Mouse (Mus musculus): ENCODE data around the gene Stmn3. TPM values are rescaled to one million over a fixed set of nuclear protein-coding genes. Genes with fewer than 3 reads are reported as not detected.
A peak's percentile ranks its signal among the peaks of the same experiment; 100 is the strongest.
"Not testable (repeated sequence)": the region's sequence is repeated elsewhere in the genome, so short reads cannot be mapped to it uniquely, and the experiment has no call there.

Stmn3 gene
- polyA plus RNA-seq, 1 experiment: 2.4 TPM

DNA sequence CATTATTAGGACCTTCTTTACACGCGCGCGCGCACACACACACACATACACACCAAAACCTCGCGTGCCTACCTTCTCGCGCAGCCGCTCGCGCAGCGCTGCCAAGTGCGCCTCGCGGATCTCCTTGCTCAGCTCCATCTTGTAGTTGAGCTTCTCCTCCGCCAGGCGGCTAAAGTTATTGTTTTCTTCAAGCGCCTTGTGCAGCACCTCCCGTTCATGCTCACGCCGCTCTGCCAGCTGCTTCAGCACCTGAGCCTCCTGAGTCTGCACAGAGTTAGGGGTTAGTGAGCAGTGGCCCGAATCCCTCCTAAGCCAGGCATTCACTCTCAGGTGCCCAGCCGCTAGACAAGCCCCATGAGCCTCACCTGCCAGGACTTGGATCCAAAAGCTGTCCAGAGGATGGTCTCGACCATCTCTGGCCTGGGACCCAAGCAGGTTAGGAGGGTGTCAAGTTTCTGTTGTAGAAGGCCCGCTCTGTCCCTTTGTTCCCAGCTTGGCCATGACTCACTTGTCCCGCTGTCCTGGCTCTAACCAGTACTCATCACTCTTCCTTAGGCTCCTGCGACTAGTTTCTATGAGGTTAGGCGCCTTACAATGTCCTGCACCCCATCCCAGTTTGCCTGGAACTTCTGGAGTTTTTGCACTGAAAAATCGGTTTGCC is 7.0 kb downstream of the Stmn3 start:
- H3K36me3 ChIP-seq (ENCODE audit: control insufficient read depth, insufficient read depth, low read length): no peaks in the 10 kb centered on the region
- no peak overlapping the region for H3K4me3 ChIP-seq (ENCODE audit: insufficient read depth, low read depth, low read length)
- WGBS: 14% methylated on average over 30 of the region's 30 CpGs
- no peaks in the 10 kb centered on the region; the same call in 1 of the 2 replicates for H3K4me1 ChIP-seq (ENCODE audit: control insufficient read depth, insufficient read depth, low read length)
- no peaks in the 10 kb centered on the region for H3K27me3 ChIP-seq (replicated peaks; ENCODE audit: control insufficient read depth, insufficient read depth, low read length)
- H3K27ac ChIP-seq (ENCODE audit: insufficient read depth, low read depth, low read length): no peak overlapping the region
- TF ChIP-seq POLR2A (IDR thresholded peaks at IDR 0.05; ENCODE audit: low read depth, low read length) (no peak), CTCF (conservative IDR thresholded peaks at IDR 0.05; ENCODE audit: insufficient read depth, insufficient read length, low read depth, low read length) (peak; percentile 54)
- peak; percentile 66 for DNase-seq

DNA sequence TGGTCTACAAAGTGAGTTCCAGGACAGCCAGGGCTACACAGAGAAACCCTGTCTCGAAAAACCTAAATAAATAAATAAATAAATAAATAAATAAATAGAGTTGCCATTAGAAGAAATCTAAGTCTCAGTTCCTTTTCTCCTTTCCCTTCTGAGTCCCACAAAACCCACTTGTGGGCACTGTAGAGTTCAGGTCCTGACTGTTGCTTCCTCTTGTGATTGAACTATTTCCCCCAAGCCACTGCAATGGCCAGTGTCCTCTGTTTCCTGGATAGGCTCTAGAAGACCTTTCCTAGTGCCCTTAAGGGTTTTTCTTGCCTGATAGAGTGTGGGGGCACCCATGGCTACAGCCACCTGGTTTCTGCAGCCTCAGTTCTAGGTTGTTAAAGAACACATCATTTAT is 9.4 kb downstream of the Stmn3 start:
- Histone ChIP-seq H3K4me3 (ENCODE audit: insufficient read depth, low read depth, low read length) (no peak overlapping the region), H3K4me1 (ENCODE audit: control insufficient read depth, insufficient read depth, low read length) (no peaks in the 10 kb centered on the region; the same call in 1 of the 2 replicates), H3K27me3 (replicated peaks; ENCODE audit: control insufficient read depth, insufficient read depth, low read length) (no peaks in the 10 kb centered on the region), H3K27ac (ENCODE audit: insufficient read depth, low read depth, low read length) (no peak overlapping the region), H3K36me3 (ENCODE audit: control insufficient read depth, insufficient read depth, low read length) (no peaks in the 10 kb centered on the region)
- no peak for DNase-seq
- WGBS: 74% methylated on average over 1 of the region's 1 CpGs
- no peak for TF ChIP-seq POLR2A (IDR thresholded peaks at IDR 0.05; ENCODE audit: low read depth, low read length)
- TF ChIP-seq CTCF (conservative IDR thresholded peaks at IDR 0.05; ENCODE audit: insufficient read depth, insufficient read length, low read depth, low read length): no peak

DNA sequence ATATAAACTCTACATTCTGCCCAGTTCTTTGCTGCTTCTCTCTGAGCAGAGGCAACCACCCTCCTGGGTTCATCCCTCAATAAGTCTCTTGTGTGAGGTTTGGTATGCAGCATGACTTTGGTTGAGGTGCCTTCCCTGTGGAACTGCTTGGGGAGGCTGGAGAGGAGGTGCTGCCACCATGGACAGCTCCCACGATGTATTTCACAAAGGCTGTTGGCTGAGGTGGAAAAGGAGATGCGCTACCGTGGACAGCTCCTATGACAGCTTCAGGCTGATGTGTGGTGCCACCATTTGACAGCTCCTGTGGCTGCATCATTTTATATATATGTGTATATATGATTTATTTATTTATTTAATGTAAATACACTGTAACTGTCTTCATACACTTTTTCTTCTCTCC is 12.3 kb downstream of the Stmn3 start:
- Histone ChIP-seq H3K27ac (ENCODE audit: insufficient read depth, low read depth, low read length) (no peak overlapping the region), H3K36me3 (ENCODE audit: control insufficient read depth, insufficient read depth, low read length) (no peaks in the 10 kb centered on the region), H3K27me3 (replicated peaks; ENCODE audit: control insufficient read depth, insufficient read depth, low read length) (no peaks in the 10 kb centered on the region), H3K4me1 (ENCODE audit: control insufficient read depth, insufficient read depth, low read length) (no peaks in the 10 kb centered on the region; the same call in 1 of the 2 replicates), H3K4me3 (ENCODE audit: insufficient read depth, low read depth, low read length) (no peak overlapping the region)
- 40% methylated on average over 3 of the region's 3 CpGs for WGBS
- TF ChIP-seq CTCF (conservative IDR thresholded peaks at IDR 0.05; ENCODE audit: insufficient read depth, insufficient read length, low read depth, low read length) (no peak), POLR2A (IDR thresholded peaks at IDR 0.05; ENCODE audit: low read depth, low read length) (no peak)
- DNase-seq: no peak

DNA sequence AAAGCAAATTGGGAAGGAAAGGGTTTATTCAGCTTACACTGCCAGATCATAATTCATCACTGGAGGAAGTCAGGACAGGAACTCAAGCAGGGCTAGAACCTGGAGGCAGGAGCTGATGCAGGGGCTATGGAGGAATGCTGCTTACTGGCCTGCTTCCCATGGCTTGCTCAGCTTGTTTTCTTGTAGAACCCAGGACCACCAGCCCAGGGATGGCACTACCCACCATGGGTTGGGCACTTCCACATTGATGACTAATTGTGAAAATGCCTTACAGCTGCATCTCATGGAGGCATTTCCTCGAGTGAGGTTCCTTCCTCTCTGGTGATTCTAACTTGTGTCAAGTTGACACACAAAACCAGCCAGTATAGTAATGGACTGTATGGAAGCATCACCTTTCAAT is 23.4 kb downstream of the Stmn3 start:
- Histone ChIP-seq H3K4me3 (ENCODE audit: insufficient read depth, low read depth, low read length) (no peak overlapping the region), H3K36me3 (ENCODE audit: control insufficient read depth, insufficient read depth, low read length) (no peaks in the 10 kb centered on the region), H3K27me3 (replicated peaks; ENCODE audit: control insufficient read depth, insufficient read depth, low read length) (no peaks in the 10 kb centered on the region), H3K4me1 (ENCODE audit: control insufficient read depth, insufficient read depth, low read length) (peaks cover 13% of the 10 kb centered on the region; the same call in 1 of the 2 replicates), H3K27ac (ENCODE audit: insufficient read depth, low read depth, low read length) (no peak overlapping the region)
- WGBS: 38% methylated on average over 1 of the region's 1 CpGs
- DNase-seq: no peak
- TF ChIP-seq POLR2A (IDR thresholded peaks at IDR 0.05; ENCODE audit: low read depth, low read length): no peak
- no peak for TF ChIP-seq CTCF (conservative IDR thresholded peaks at IDR 0.05; ENCODE audit: insufficient read depth, insufficient read length, low read depth, low read length)

DNA sequence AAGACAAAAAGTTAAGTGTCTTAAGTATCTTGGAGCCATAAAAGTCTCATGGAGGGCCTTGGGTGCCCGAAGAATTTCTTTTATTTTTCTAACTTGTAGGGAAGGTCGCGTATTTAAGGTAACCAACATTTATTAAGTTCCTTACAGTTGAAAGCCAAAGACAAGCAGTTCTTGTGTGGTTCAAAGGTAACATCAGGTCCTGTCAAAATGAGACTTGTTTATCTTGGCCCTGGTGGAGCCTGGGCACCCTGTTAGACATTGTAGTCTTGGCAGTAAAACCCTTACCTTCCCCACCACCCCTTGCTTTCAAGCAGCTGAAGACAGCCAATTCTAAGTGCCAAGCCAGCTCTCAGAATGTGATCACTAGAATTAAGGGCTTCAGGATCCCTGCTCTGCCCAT is 25.6 kb downstream of the Stmn3 start:
- H3K4me3 ChIP-seq (ENCODE audit: insufficient read depth, low read depth, low read length): peak overlapping the region; percentile 50; the same call in 1 of the 2 replicates
- DNase-seq: peak; percentile 63
- peaks cover 13% of the 10 kb centered on the region; the same call in 1 of the 2 replicates for H3K4me1 ChIP-seq (ENCODE audit: control insufficient read depth, insufficient read depth, low read length)
- no peaks in the 10 kb centered on the region for H3K36me3 ChIP-seq (ENCODE audit: control insufficient read depth, insufficient read depth, low read length)
- peak overlapping the region; percentile 34; the same call in 1 of the 2 replicates for H3K27ac ChIP-seq (ENCODE audit: insufficient read depth, low read depth, low read length)
- no peaks in the 10 kb centered on the region for H3K27me3 ChIP-seq (replicated peaks; ENCODE audit: control insufficient read depth, insufficient read depth, low read length)
- WGBS: 44% methylated on average over 3 of the region's 3 CpGs
- no peak for TF ChIP-seq CTCF (conservative IDR thresholded peaks at IDR 0.05; ENCODE audit: insufficient read depth, insufficient read length, low read depth, low read length)
- no peak for TF ChIP-seq POLR2A (IDR thresholded peaks at IDR 0.05; ENCODE audit: low read depth, low read length)

DNA sequence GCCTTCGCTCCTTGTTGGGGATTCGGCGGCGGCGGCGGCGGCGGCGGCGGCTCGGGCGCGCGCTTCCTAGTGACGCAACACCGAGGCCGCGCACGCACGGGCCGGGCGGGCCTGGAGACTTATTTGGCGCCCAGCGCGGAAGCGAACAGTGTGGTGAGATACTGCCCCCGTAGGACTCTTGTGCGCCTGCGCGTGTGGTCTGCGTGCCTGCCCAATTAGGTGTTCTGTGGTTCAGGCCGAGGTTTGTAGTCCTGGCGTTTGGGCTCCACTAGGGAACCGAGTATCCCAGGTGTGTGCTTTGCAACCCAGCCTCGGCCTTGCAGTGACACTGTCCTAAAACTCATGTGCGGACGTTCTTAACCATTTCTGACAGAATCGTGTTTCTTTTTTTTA is 26.3 kb downstream of the Stmn3 start, which contains the start of gene Gmeb2:
TSS of gene Gmeb2 (minus strand) at position 78 of the 393 bp plus-strand sequence.
- DNase-seq: peak; percentile 98
- peak within 1 kb of the TSS; percentile 89 for H3K27ac ChIP-seq (ENCODE audit: insufficient read depth, low read depth, low read length)
- 5% methylated on average over 28 of the region's 38 CpGs for WGBS
- peak within 1 kb of the TSS; percentile 90 for H3K4me3 ChIP-seq (ENCODE audit: insufficient read depth, low read depth, low read length)
- H3K36me3 ChIP-seq (ENCODE audit: control insufficient read depth, insufficient read depth, low read length); H3K27me3 ChIP-seq (replicated peaks; ENCODE audit: control insufficient read depth, insufficient read depth, low read length): not testable (repeated sequence)
- TF ChIP-seq POLR2A (IDR thresholded peaks at IDR 0.05; ENCODE audit: low read depth, low read length): peak; percentile 76
- peak; percentile 49 for TF ChIP-seq CTCF (conservative IDR thresholded peaks at IDR 0.05; ENCODE audit: insufficient read depth, insufficient read length, low read depth, low read length)
- H3K4me1 ChIP-seq (ENCODE audit: control insufficient read depth, insufficient read depth, low read length): peaks cover 13% of the 10 kb centered on the region; the same call in 1 of the 2 replicates

DNA sequence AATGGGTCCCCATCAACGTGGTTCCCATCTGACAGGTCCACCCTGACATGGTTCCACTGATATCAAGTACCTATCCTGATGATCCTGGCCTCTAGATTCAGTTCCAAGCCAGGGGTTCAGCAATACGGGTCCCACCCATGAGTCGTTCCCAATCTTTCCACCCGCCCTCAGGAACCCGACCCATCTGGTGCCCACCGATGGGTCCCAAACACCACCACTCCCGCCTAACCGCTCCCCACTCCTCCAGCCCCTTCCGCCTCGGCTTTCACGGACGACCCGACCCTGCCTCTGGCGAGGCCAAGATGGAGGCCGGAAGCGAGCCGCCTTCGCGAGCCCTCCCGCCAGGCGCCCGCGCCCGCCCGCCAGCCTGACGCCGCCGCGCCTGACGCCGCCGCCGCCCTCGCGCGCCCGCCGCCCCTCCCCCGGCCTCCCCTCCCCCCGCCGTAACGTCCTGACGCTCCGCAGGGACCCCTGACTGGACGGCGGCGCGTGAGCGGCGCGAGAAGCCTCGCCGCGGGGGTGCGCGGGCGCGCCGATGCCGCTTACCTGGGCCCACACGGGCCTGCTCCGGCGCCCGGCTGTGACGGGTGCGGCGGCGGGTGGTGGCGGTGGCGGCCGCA is 26.9 kb downstream of the Stmn3 start:
- DNase-seq: peak; percentile 87
- Histone ChIP-seq H3K27me3 (replicated peaks; ENCODE audit: control insufficient read depth, insufficient read depth, low read length) (no peaks in the 10 kb centered on the region), H3K36me3 (ENCODE audit: control insufficient read depth, insufficient read depth, low read length) (no peaks in the 10 kb centered on the region), H3K4me3 (ENCODE audit: insufficient read depth, low read depth, low read length) (peak overlapping the region; percentile 90), H3K27ac (ENCODE audit: insufficient read depth, low read depth, low read length) (peak overlapping the region; percentile 89), H3K4me1 (ENCODE audit: control insufficient read depth, insufficient read depth, low read length) (peaks cover 13% of the 10 kb centered on the region; the same call in 1 of the 2 replicates)
- TF ChIP-seq POLR2A (IDR thresholded peaks at IDR 0.05; ENCODE audit: low read depth, low read length): no peak
- no peak for TF ChIP-seq CTCF (conservative IDR thresholded peaks at IDR 0.05; ENCODE audit: insufficient read depth, insufficient read length, low read depth, low read length)
- 1% methylated on average over 48 of the region's 71 CpGs for WGBS

All from kidney, adult 2 months (tissue).